Mouse (Mus musculus): ENCODE measurements around the gene Cnih3. TPM values are rescaled to one million over a fixed set of nuclear protein-coding genes. Genes with fewer than 3 reads are reported as not detected.

The Cnih3 gene
- polyA plus RNA-seq, 2 experiments: 0.58 to 0.64 TPM

DNA sequence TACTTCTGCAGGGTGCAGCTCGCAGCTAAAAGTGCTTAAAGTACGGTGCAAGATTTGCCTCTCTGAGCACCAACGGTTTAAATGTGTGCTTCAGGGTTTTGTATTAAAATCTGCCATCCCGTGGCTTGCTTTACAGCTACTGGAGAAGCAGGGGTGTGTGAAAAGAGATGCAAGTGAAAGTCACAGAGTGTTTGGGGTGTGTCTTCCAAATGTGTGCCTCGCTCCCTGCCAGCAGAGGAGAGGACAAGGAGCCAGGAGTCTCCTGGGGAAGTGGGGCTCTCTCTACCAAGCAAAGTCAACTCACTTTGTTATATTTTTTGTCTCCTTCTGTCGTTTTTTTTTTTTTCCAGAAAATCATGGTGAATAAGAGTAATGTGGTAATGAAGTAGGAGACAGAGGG, 124.1 kb downstream of the Cnih3 start:
- H3K4me3 ChIP-seq (replicated peaks; ENCODE audit: low read length): no peak overlapping the region
- 0 out of 2 replicates have a peak, but pooled peaks cover under 1% of the 10 kb centered on the region for H3K9me3 ChIP-seq (ENCODE audit: control insufficient read depth, low read length)
- no peak for ATAC-seq (ENCODE audit: low FRiP score, low read depth)
- H3K4me2 ChIP-seq (replicated peaks; ENCODE audit: low read depth, low read length, severe bottlenecking): no peak overlapping the region
- no peaks in the 10 kb centered on the region for H3K4me1 ChIP-seq (ENCODE audit: control insufficient read depth, insufficient read depth, low read length)
- DNase-seq (ENCODE audit: low spot score): no peak
- 56% methylated on average over 6 of the region's 6 CpGs for WGBS
- no peak overlapping the region for H3K9ac ChIP-seq (ENCODE audit: low read depth, low read length, severe bottlenecking)
- no peaks in the 10 kb centered on the region for H3K36me3 ChIP-seq (ENCODE audit: control insufficient read depth, insufficient read depth, low read length)
- no peak overlapping the region for H3K27ac ChIP-seq (replicated peaks; ENCODE audit: low read depth, low read length)
- H3K27me3 ChIP-seq (ENCODE audit: control insufficient read depth, insufficient read depth, low read length): no peaks in the 10 kb centered on the region
- no peak for TF ChIP-seq POLR2A (IDR thresholded peaks at IDR 0.05; ENCODE audit: borderline replicate concordance, extremely low read depth, insufficient read depth, insufficient read length)

GRCm38 (mm10) chr1:181484696-181485095, 132.3 kb downstream of the Cnih3 start:
- whole genome bisulfite sequencing: 65% methylated on average over 5 of the region's 5 CpGs
- ATAC-seq (ENCODE audit: low FRiP score, low read depth): no peak
- no peak overlapping the region for H3K9ac ChIP-seq (ENCODE audit: low read depth, low read length, severe bottlenecking)
- no peak overlapping the region for H3K4me2 ChIP-seq (replicated peaks; ENCODE audit: low read depth, low read length, severe bottlenecking)
- H3K36me3 ChIP-seq (ENCODE audit: control insufficient read depth, insufficient read depth, low read length): no peaks in the 10 kb centered on the region
- TF ChIP-seq POLR2A (IDR thresholded peaks at IDR 0.05; ENCODE audit: borderline replicate concordance, extremely low read depth, insufficient read depth, insufficient read length): no peak
- peaks cover 5% of the 10 kb centered on the region; the same call in 1 of the 2 replicates for H3K4me1 ChIP-seq (ENCODE audit: control insufficient read depth, insufficient read depth, low read length)
- no peaks in the 10 kb centered on the region for H3K9me3 ChIP-seq (ENCODE audit: control insufficient read depth, low read length)
- no peak overlapping the region for H3K27ac ChIP-seq (replicated peaks; ENCODE audit: low read depth, low read length)
- H3K27me3 ChIP-seq (ENCODE audit: control insufficient read depth, insufficient read depth, low read length): no peaks in the 10 kb centered on the region
- DNase-seq (ENCODE audit: low spot score): no peak
- H3K4me3 ChIP-seq (replicated peaks; ENCODE audit: low read length): no peak overlapping the region

DNA sequence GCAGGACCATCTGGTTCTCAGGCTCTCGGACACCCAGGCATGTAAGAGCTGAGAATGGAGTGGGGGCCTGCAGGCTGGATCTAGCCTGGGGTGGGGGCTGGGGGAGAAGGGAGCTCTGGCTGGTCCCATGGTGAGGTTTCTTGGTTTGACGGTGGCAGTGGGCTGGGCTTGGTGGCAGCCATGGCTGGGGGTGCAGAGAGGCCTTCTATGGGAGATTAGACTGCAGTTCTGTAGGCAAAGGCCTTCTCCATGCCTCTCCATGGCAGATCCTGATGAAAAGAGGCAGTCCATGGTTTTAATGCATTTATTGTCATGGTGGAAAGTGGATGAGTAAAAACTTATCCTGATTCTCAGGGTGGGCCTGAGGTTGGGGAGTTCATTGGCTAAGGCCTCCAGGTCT, 151.0 kb downstream of the Cnih3 start:
- Histone ChIP-seq H3K4me3 (replicated peaks; ENCODE audit: low read length) (no peak overlapping the region), H3K36me3 (ENCODE audit: control insufficient read depth, insufficient read depth, low read length) (no peaks in the 10 kb centered on the region), H3K27me3 (ENCODE audit: control insufficient read depth, insufficient read depth, low read length) (no peaks in the 10 kb centered on the region), H3K27ac (replicated peaks; ENCODE audit: low read depth, low read length) (no peak overlapping the region), H3K4me2 (replicated peaks; ENCODE audit: low read depth, low read length, severe bottlenecking) (no peak overlapping the region), H3K4me1 (ENCODE audit: control insufficient read depth, insufficient read depth, low read length) (0 out of 2 replicates have a peak, but pooled peaks cover 3% of the 10 kb centered on the region), H3K9me3 (ENCODE audit: control insufficient read depth, low read length) (no peaks in the 10 kb centered on the region), H3K9ac (ENCODE audit: low read depth, low read length, severe bottlenecking) (no peak overlapping the region)
- WGBS: 85% methylated on average over 2 of the region's 2 CpGs
- ATAC-seq (ENCODE audit: low FRiP score, low read depth) (no peak), DNase-seq (ENCODE audit: low spot score) (no peak)
- no peak for TF ChIP-seq POLR2A (IDR thresholded peaks at IDR 0.05; ENCODE audit: borderline replicate concordance, extremely low read depth, insufficient read depth, insufficient read length)

- no peak overlapping the region for H3K4me2 ChIP-seq (replicated peaks; ENCODE audit: low read depth, low read length, severe bottlenecking)
- H3K4me3 ChIP-seq (replicated peaks; ENCODE audit: low read length): no peak overlapping the region
- H3K27me3 ChIP-seq (ENCODE audit: control insufficient read depth, insufficient read depth, low read length): no peaks in the 10 kb centered on the region
- H3K9me3 ChIP-seq (ENCODE audit: control insufficient read depth, low read length): no peaks in the 10 kb centered on the region
- 0 out of 2 replicates have a peak, but pooled peaks cover 3% of the 10 kb centered on the region for H3K4me1 ChIP-seq (ENCODE audit: control insufficient read depth, insufficient read depth, low read length)
- no peak overlapping the region for H3K27ac ChIP-seq (replicated peaks; ENCODE audit: low read depth, low read length)
- WGBS: 56% methylated on average over 8 of the region's 8 CpGs
- no peaks in the 10 kb centered on the region for H3K36me3 ChIP-seq (ENCODE audit: control insufficient read depth, insufficient read depth, low read length)
- DNase-seq (ENCODE audit: low spot score) (no peak), ATAC-seq (ENCODE audit: low FRiP score, low read depth) (no peak)
- no peak for TF ChIP-seq POLR2A (IDR thresholded peaks at IDR 0.05; ENCODE audit: borderline replicate concordance, extremely low read depth, insufficient read depth, insufficient read length)
- no peak overlapping the region for H3K9ac ChIP-seq (ENCODE audit: low read depth, low read length, severe bottlenecking)
These were observed 152.9 kb downstream of the Cnih3 start for GRCm38 (mm10) chr1:181505367-181505766.

Other genes starting within 250 kb of the Cnih3 start
- 69.1 and 79.4 TPM in 2 replicates for gene Nvl, start 208.4 kb upstream of the Cnih3 start, polyA plus RNA-seq (2012; rRNA removed)
- gene Nvl, start 208.4 kb upstream of the Cnih3 start, polyA plus RNA-seq (2014; fragmentation: Nextera tagmentation; extraction: Ambion mirVana): 37.0 and 42.7 TPM in 2 replicates
- gene Cnih4, start 207.9 kb upstream of the Cnih3 start, polyA plus RNA-seq (2012; rRNA removed): 24.3 and 26.6 TPM in 2 replicates
- gene Cnih4, start 207.9 kb upstream of the Cnih3 start, polyA plus RNA-seq (2014; fragmentation: Nextera tagmentation; extraction: Ambion mirVana): 90.5 and 99.3 TPM in 2 replicates
- gene Wdr26, start 140.6 kb upstream of the Cnih3 start, polyA plus RNA-seq (2012; rRNA removed): 57.9 and 58.7 TPM in 2 replicates
- 45.4 and 50.2 TPM in 2 replicates for gene Wdr26, start 140.6 kb upstream of the Cnih3 start, polyA plus RNA-seq (2014; fragmentation: Nextera tagmentation; extraction: Ambion mirVana)
- gene Ccdc121, start 158.8 kb downstream of the Cnih3 start, polyA plus RNA-seq (2012; rRNA removed): 0.11 and 0.12 TPM in 2 replicates
- gene Ccdc121, start 158.8 kb downstream of the Cnih3 start, polyA plus RNA-seq (2014; fragmentation: Nextera tagmentation; extraction: Ambion mirVana): 0.32 and 0.43 TPM in 2 replicates
- 0.41 and 0.53 TPM in 2 replicates for gene Dnah14, start 223.9 kb downstream of the Cnih3 start, polyA plus RNA-seq (2012; rRNA removed)
- gene Dnah14, start 223.9 kb downstream of the Cnih3 start, polyA plus RNA-seq (2014; fragmentation: Nextera tagmentation; extraction: Ambion mirVana): 1.6 and 2.0 TPM in 2 replicates

Measured in limb, embryonic 14.5 days (tissue).